Mouse (Mus musculus) megakaryocyte, embryonic 14.5 days (primary cell): ENCODE measurements around the gene Mtmr3. TPM values are rescaled to one million over a fixed set of nuclear protein-coding genes. Genes with fewer than 3 reads are reported as not detected.

Experiments used
- H3K27me3 ChIP-seq: replicated peaks from 2 replicates; pipeline ENCODE3; 2012; ENCODE audit warnings: inconsistent platforms
- H3K36me3 ChIP-seq: replicated peaks from 2 replicates; pipeline ENCODE3; 2012; ENCODE audit warnings: low read length, inconsistent platforms, mixed read lengths
- H3K4me1 ChIP-seq: 2 replicates; pipeline ENCODE4 v1.6.1; 2012; ENCODE audit warnings: inconsistent platforms
- H3K4me3 ChIP-seq: replicated peaks from 2 replicates; pipeline ENCODE3; 2012; ENCODE audit warnings: moderate library complexity, mild to moderate bottlenecking, inconsistent platforms
- H3K9me3 ChIP-seq: 2 replicates; pipeline ENCODE4 v1.6.1; 2012; ENCODE audit warnings: inconsistent platforms
- FLI1 ChIP-seq: IDR thresholded peaks from 2 replicates; pipeline ENCODE4 v1.6.1; 2012; ENCODE audit warnings: low read length, inconsistent platforms, mixed read lengths
- GATA1 ChIP-seq: IDR thresholded peaks from 3 replicates; pipeline ENCODE4 v1.6.1; 2012; ENCODE audit warnings: mixed read lengths, low read length, inconsistent platforms, borderline replicate concordance
- polyA plus RNA-seq: library from polyadenylated mRNA; stranded (reverse); fragments of >175 nt; gene quantifications from 2 replicates; pipeline ENCODE4 v1.2.3, GENCODE M21; 2012; ENCODE audit warnings: low replicate concordance; ENCODE audit not compliant: insufficient read depth

Mtmr3 gene
- polyA plus RNA-seq, 1 experiment, result 8.7 TPM

GRCm38 (mm10) chr11:4471734-4472133 is 122.9 kb downstream of the Mtmr3 start:
- no peaks in the 10 kb centered on the region for H3K9me3 ChIP-seq
- peaks cover 24% of the 10 kb centered on the region for H3K4me1 ChIP-seq
- peaks cover 8% of the 10 kb centered on the region for H3K36me3 ChIP-seq
- H3K4me3 ChIP-seq, result no peak overlapping the region
- H3K27me3 ChIP-seq, result peaks cover 7% of the 10 kb centered on the region
- no peak for TF ChIP-seq GATA1
- no peak for TF ChIP-seq FLI1

- peaks cover 7% of the 10 kb centered on the region for H3K36me3 ChIP-seq
- H3K9me3 ChIP-seq, result no peaks in the 10 kb centered on the region
- H3K4me1 ChIP-seq, result peaks cover 24% of the 10 kb centered on the region
- TF ChIP-seq FLI1 (no peak), GATA1 (no peak)
- H3K4me3 ChIP-seq, result no peak overlapping the region
- H3K27me3 ChIP-seq, result peaks cover 11% of the 10 kb centered on the region
Observed at GRCm38 (mm10) chr11:4471251-4471650, 123.4 kb downstream of the Mtmr3 start.

- TF ChIP-seq GATA1 (no peak), FLI1 (no peak)
- no peaks in the 10 kb centered on the region for H3K9me3 ChIP-seq
- H3K4me1 ChIP-seq, result peaks cover 24% of the 10 kb centered on the region
- peaks cover 20% of the 10 kb centered on the region for H3K27me3 ChIP-seq
- peaks cover 1% of the 10 kb centered on the region for H3K36me3 ChIP-seq
- H3K4me3 ChIP-seq, result no peak overlapping the region
Observed at GRCm38 (mm10) chr11:4469091-4469490, 125.6 kb downstream of the Mtmr3 start.

GRCm38 (mm10) chr11:4467436-4467835 is 127.2 kb downstream of the Mtmr3 start:
- no peak overlapping the region for H3K4me3 ChIP-seq
- no peak for TF ChIP-seq FLI1
- no peak for TF ChIP-seq GATA1
- H3K27me3 ChIP-seq, result peaks cover 32% of the 10 kb centered on the region
- no peaks in the 10 kb centered on the region for H3K9me3 ChIP-seq
- peaks cover 12% of the 10 kb centered on the region for H3K4me1 ChIP-seq
- H3K36me3 ChIP-seq, result no peaks in the 10 kb centered on the region

GRCm38 (mm10) chr11:4466191-4466590 is 128.5 kb downstream of the Mtmr3 start:
- H3K4me3 ChIP-seq, result no peak overlapping the region
- no peak for TF ChIP-seq FLI1
- TF ChIP-seq GATA1, result no peak
- H3K9me3 ChIP-seq, result no peaks in the 10 kb centered on the region
- H3K27me3 ChIP-seq, result peaks cover 41% of the 10 kb centered on the region
- peaks cover 4% of the 10 kb centered on the region for H3K4me1 ChIP-seq
- no peaks in the 10 kb centered on the region for H3K36me3 ChIP-seq

- Histone ChIP-seq H3K4me3 (no peak overlapping the region), H3K36me3 (no peaks in the 10 kb centered on the region), H3K27me3 (peaks cover 55% of the 10 kb centered on the region), H3K4me1 (peaks cover 15% of the 10 kb centered on the region), H3K9me3 (no peaks in the 10 kb centered on the region)
- TF ChIP-seq GATA1, result no peak
- TF ChIP-seq FLI1, result no peak
Observed at GRCm38 (mm10) chr11:4464616-4465015, 130.0 kb downstream of the Mtmr3 start.

GRCm38 (mm10) chr11:4464186-4464585 is 130.5 kb downstream of the Mtmr3 start:
- Histone ChIP-seq H3K9me3 (no peaks in the 10 kb centered on the region), H3K4me3 (no peak overlapping the region), H3K36me3 (no peaks in the 10 kb centered on the region), H3K4me1 (peaks cover 15% of the 10 kb centered on the region), H3K27me3 (peaks cover 58% of the 10 kb centered on the region)
- no peak for TF ChIP-seq GATA1
- no peak for TF ChIP-seq FLI1

GRCm38 (mm10) chr11:4462868-4463267 is 131.8 kb downstream of the Mtmr3 start:
- peaks cover 67% of the 10 kb centered on the region for H3K27me3 ChIP-seq
- no peak for TF ChIP-seq FLI1
- TF ChIP-seq GATA1, result no peak
- H3K4me3 ChIP-seq, result no peak overlapping the region
- peaks cover 15% of the 10 kb centered on the region for H3K4me1 ChIP-seq
- no peaks in the 10 kb centered on the region for H3K9me3 ChIP-seq
- no peaks in the 10 kb centered on the region for H3K36me3 ChIP-seq

- H3K9me3 ChIP-seq, result no peaks in the 10 kb centered on the region
- TF ChIP-seq GATA1, result no peak
- TF ChIP-seq FLI1, result no peak
- peaks cover 68% of the 10 kb centered on the region for H3K27me3 ChIP-seq
- H3K4me1 ChIP-seq, result peaks cover 15% of the 10 kb centered on the region
- H3K4me3 ChIP-seq, result no peak overlapping the region
- H3K36me3 ChIP-seq, result no peaks in the 10 kb centered on the region
Observed at GRCm38 (mm10) chr11:4461154-4461553, 133.5 kb downstream of the Mtmr3 start.

GRCm38 (mm10) chr11:4460615-4461014 is 134.0 kb downstream of the Mtmr3 start:
- TF ChIP-seq GATA1 (no peak), FLI1 (no peak)
- Histone ChIP-seq H3K27me3 (peaks cover 65% of the 10 kb centered on the region), H3K4me3 (no peak overlapping the region), H3K36me3 (no peaks in the 10 kb centered on the region), H3K4me1 (peaks cover 15% of the 10 kb centered on the region), H3K9me3 (no peaks in the 10 kb centered on the region)
